Mouse (Mus musculus): Measurements from ENCODE around the gene Krtap5-1. TPM values are rescaled to one million over a fixed set of nuclear protein-coding genes. Genes with fewer than 3 reads are reported as not detected.
A peak's percentile ranks its signal among the peaks of the same experiment; 100 is the strongest.
"Not testable (repeated sequence)": the region's sequence is repeated elsewhere in the genome, so short reads cannot be mapped to it uniquely, and the experiment has no call there.

Krtap5-1 gene
- polyA plus RNA-seq, 1 experiment from 2014 or later: not detected

DNA sequence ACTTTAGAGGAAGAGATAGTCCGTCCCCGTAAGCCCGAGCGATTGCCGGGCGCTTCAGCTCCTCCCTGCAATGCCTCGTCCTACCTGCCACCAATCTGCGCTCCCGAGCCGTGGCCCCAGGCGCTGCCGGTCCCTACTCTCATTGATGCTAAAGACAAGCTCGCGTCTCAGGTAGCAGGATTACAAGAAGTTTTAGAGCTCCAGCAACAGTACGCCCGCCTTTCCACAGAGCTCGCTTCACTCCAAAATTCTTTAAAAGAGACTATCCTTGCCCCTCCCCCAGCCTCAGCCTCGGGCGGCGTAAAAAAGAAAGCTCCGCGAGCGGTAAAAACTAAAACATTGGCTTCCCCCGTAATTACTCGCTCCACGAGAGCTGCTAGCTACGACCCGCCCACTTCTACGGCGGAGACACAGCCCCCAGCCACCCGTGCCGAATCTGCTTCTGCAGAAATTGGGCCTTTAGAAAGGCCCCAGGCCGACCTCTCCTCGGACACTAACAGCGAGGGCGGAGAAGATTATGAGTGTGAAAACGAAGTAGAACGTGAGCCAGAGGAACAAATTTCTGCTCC, 12.8 kb downstream of the Krtap5-1 start:
- Histone ChIP-seq H3K9ac (ENCODE audit: low read depth, low read length) (peak overlapping the region; percentile 59), H3K9me3 (replicated peaks; ENCODE audit: control insufficient read depth, low read length, poor library complexity, severe bottlenecking) (no peaks in the 10 kb centered on the region), H3K27me3 (ENCODE audit: control insufficient read depth, insufficient read depth, low read depth, low read length) (peaks cover 7% of the 10 kb centered on the region), H3K4me1 (ENCODE audit: control insufficient read depth, insufficient read depth, low read length) (peaks cover 8% of the 10 kb centered on the region), H3K4me2 (ENCODE audit: low read length) (peak overlapping the region; percentile 72), H3K4me3 (ENCODE audit: low read depth, low read length) (peak overlapping the region; percentile 47), H3K36me3 (ENCODE audit: control insufficient read depth, insufficient read depth, low read length) (no peaks in the 10 kb centered on the region), H3K27ac (ENCODE audit: low read length) (peak overlapping the region; percentile 79)
- peak; percentile 66 for ATAC-seq
- WGBS: under 1% methylated on average over 38 of the region's 38 CpGs

- 28% methylated on average over 2 of the region's 2 CpGs for WGBS
- not testable (repeated sequence) for H3K4me1 ChIP-seq (ENCODE audit: control insufficient read depth, insufficient read depth, low read length); H3K9me3 ChIP-seq (replicated peaks; ENCODE audit: control insufficient read depth, low read length, poor library complexity, severe bottlenecking); H3K9ac ChIP-seq (ENCODE audit: low read depth, low read length); H3K4me3 ChIP-seq (ENCODE audit: low read depth, low read length); H3K27ac ChIP-seq (ENCODE audit: low read length); H3K36me3 ChIP-seq (ENCODE audit: control insufficient read depth, insufficient read depth, low read length); ATAC-seq; H3K4me2 ChIP-seq (ENCODE audit: low read length); H3K27me3 ChIP-seq (ENCODE audit: control insufficient read depth, insufficient read depth, low read depth, low read length)
These were observed 14.1 kb downstream of the Krtap5-1 start for GRCm38 (mm10) chr7:142282847-142283246.

DNA sequence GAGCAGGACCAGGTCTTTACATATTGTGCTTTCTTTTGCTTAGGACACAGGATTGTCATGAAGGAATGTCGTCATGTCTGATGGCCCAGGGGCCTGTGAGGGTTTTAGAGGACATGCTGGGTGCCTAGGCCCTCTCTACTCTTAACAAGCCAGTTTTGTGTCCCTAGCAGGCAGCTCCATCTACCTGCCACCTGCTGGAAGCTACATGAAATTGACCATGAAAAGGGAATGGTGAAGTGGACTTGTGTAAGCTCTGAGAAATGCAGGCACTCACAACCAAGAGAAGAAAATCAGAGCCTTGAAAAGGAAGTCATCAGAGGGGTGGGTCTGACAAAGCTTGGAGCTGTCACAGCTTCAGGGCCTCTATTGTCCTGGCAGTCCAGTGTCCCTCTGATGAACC, 17.6 kb downstream of the Krtap5-1 start:
- not testable (repeated sequence) for H3K9me3 ChIP-seq (replicated peaks; ENCODE audit: control insufficient read depth, low read length, poor library complexity, severe bottlenecking); H3K36me3 ChIP-seq (ENCODE audit: control insufficient read depth, insufficient read depth, low read length); ATAC-seq; H3K27ac ChIP-seq (ENCODE audit: low read length); H3K9ac ChIP-seq (ENCODE audit: low read depth, low read length); H3K27me3 ChIP-seq (ENCODE audit: control insufficient read depth, insufficient read depth, low read depth, low read length); H3K4me3 ChIP-seq (ENCODE audit: low read depth, low read length); H3K4me2 ChIP-seq (ENCODE audit: low read length); H3K4me1 ChIP-seq (ENCODE audit: control insufficient read depth, insufficient read depth, low read length)
- WGBS: 68% methylated on average over 1 of the region's 1 CpGs

DNA sequence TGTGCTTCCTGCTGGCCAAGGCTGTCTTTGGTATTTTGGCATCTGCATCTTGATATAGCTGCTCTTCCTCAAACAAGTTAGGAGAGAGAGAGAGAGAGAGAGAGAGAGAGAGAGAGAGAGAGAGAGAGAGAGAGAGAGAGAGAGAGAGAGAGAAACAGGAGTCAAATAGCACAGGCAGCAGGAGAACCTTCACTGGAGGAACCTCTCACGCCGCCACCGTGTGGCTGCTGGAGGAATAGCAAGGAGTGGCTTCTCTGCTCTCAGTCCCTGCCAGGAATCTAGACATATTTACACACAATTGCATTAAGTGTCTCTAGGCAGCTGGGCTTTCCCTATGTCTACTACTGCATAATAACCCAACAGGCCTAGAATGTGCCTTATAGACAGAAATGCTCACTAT, 18.7 kb downstream of the Krtap5-1 start:
- H3K27ac ChIP-seq (ENCODE audit: low read length); H3K4me1 ChIP-seq (ENCODE audit: control insufficient read depth, insufficient read depth, low read length); H3K27me3 ChIP-seq (ENCODE audit: control insufficient read depth, insufficient read depth, low read depth, low read length); H3K4me2 ChIP-seq (ENCODE audit: low read length); H3K9ac ChIP-seq (ENCODE audit: low read depth, low read length); H3K9me3 ChIP-seq (replicated peaks; ENCODE audit: control insufficient read depth, low read length, poor library complexity, severe bottlenecking); H3K4me3 ChIP-seq (ENCODE audit: low read depth, low read length); H3K36me3 ChIP-seq (ENCODE audit: control insufficient read depth, insufficient read depth, low read length); ATAC-seq: not testable (repeated sequence)
- whole genome bisulfite sequencing: 0% methylated on average over 3 of the region's 3 CpGs

GRCm38 (mm10) chr7:142274263-142274662, 22.7 kb downstream of the Krtap5-1 start, which contains the start of gene Gm4559:
Gm4559 (minus strand) TSS chr7:142274363.
- H3K4me1 ChIP-seq (ENCODE audit: control insufficient read depth, insufficient read depth, low read length); H3K4me3 ChIP-seq (ENCODE audit: low read depth, low read length); H3K36me3 ChIP-seq (ENCODE audit: control insufficient read depth, insufficient read depth, low read length); H3K27ac ChIP-seq (ENCODE audit: low read length); H3K9me3 ChIP-seq (replicated peaks; ENCODE audit: control insufficient read depth, low read length, poor library complexity, severe bottlenecking); H3K4me2 ChIP-seq (ENCODE audit: low read length); H3K27me3 ChIP-seq (ENCODE audit: control insufficient read depth, insufficient read depth, low read depth, low read length); ATAC-seq; H3K9ac ChIP-seq (ENCODE audit: low read depth, low read length): not testable (repeated sequence)

- ATAC-seq; H3K36me3 ChIP-seq (ENCODE audit: control insufficient read depth, insufficient read depth, low read length); H3K9me3 ChIP-seq (replicated peaks; ENCODE audit: control insufficient read depth, low read length, poor library complexity, severe bottlenecking); H3K4me3 ChIP-seq (ENCODE audit: low read depth, low read length); H3K27me3 ChIP-seq (ENCODE audit: control insufficient read depth, insufficient read depth, low read depth, low read length); H3K4me2 ChIP-seq (ENCODE audit: low read length); H3K4me1 ChIP-seq (ENCODE audit: control insufficient read depth, insufficient read depth, low read length); H3K9ac ChIP-seq (ENCODE audit: low read depth, low read length); H3K27ac ChIP-seq (ENCODE audit: low read length): not testable (repeated sequence)
- 55% methylated on average over 1 of the region's 1 CpGs for WGBS
These were observed 38.7 kb downstream of the Krtap5-1 start, which contains the start of gene Gm2431 for GRCm38 (mm10) chr7:142258254-142258653. Gm2431 (minus strand) TSS chr7:142258354.

GRCm38 (mm10) chr7:142255517-142255916, 41.4 kb downstream of the Krtap5-1 start:
- H3K4me3 ChIP-seq (ENCODE audit: low read depth, low read length): no peak overlapping the region
- no peaks in the 10 kb centered on the region for H3K27me3 ChIP-seq (ENCODE audit: control insufficient read depth, insufficient read depth, low read depth, low read length)
- H3K9me3 ChIP-seq (replicated peaks; ENCODE audit: control insufficient read depth, low read length, poor library complexity, severe bottlenecking): no peaks in the 10 kb centered on the region
- 2% methylated on average over 2 of the region's 2 CpGs for WGBS
- H3K27ac ChIP-seq (ENCODE audit: low read length): no peak overlapping the region
- H3K36me3 ChIP-seq (ENCODE audit: control insufficient read depth, insufficient read depth, low read length): no peaks in the 10 kb centered on the region
- ATAC-seq: no peak
- H3K4me1 ChIP-seq (ENCODE audit: control insufficient read depth, insufficient read depth, low read length): no peaks in the 10 kb centered on the region
- H3K4me2 ChIP-seq (ENCODE audit: low read length): no peak overlapping the region
- no peak overlapping the region for H3K9ac ChIP-seq (ENCODE audit: low read depth, low read length)

- ATAC-seq: no peak
These were observed 47.1 kb downstream of the Krtap5-1 start for GRCm38 (mm10) chr7:142249824-142250223.

More at GRCm38 (mm10) chr7:142249824-142250223, 47.1 kb downstream of the Krtap5-1 start:
- H3K4me3 ChIP-seq (ENCODE audit: low read depth, low read length): no peak overlapping the region
- H3K27me3 ChIP-seq (ENCODE audit: control insufficient read depth, insufficient read depth, low read depth, low read length): no peaks in the 10 kb centered on the region; the same call in 1 of the 2 replicates
- no peaks in the 10 kb centered on the region for H3K4me1 ChIP-seq (ENCODE audit: control insufficient read depth, insufficient read depth, low read length)
- H3K4me2 ChIP-seq (ENCODE audit: low read length): no peak overlapping the region
- no peak overlapping the region for H3K9ac ChIP-seq (ENCODE audit: low read depth, low read length)
- H3K27ac ChIP-seq (ENCODE audit: low read length): no peak overlapping the region
- 0% methylated on average over 1 of the region's 1 CpGs for WGBS
- H3K9me3 ChIP-seq (replicated peaks; ENCODE audit: control insufficient read depth, low read length, poor library complexity, severe bottlenecking): no peaks in the 10 kb centered on the region
- no peaks in the 10 kb centered on the region for H3K36me3 ChIP-seq (ENCODE audit: control insufficient read depth, insufficient read depth, low read length)

Data from midbrain, embryonic 16.5 days (tissue).